Mouse (Mus musculus): ENCODE measurements around the gene Ankrd44.

Ankrd44 gene

DNA sequence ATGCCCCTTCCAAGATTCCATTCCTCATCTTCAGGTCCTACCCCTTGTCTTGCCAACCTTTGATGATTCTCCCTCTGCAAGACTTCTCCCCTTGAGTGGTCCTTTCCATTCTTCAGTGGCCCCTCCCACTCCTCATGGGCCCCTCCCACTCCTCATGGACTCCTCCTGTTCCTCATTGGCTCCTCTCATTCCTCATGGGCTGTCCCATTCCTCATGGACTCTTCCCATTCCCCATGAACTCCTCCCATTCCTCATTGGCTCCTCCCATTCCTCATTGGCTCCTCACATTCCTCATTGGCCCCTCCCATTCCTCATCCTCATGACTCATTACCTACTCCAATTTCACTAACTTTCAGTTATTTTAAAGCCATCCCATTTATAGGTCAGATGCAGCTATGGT is 166.3 kb downstream of the Ankrd44 start:
- DNase-seq (ENCODE audit: low spot score in 2 of 2) = no peak

DNA sequence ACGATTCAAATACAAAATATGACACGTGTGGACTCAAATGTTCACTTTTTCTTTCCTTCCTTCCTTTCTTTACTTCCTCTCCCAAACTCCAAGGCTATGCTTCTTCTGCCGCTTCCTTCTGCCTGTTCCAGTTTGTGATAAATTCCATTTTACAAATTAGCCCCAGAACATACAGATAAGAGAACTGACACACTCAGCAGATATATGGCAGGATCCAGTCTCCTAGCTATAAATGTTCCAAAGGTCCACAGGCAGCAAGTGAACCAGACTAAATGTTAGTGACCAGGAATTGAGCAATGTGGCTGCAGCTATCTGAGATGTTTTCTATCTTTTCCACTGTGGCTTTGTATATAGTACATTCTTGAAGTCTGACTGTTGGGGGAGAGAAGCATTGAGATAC is 168.9 kb downstream of the Ankrd44 start:
- DNase-seq (ENCODE audit: low spot score in 2 of 2) = no peak

- no peak for DNase-seq (ENCODE audit: low spot score in 2 of 2)
These were observed 170.4 kb downstream of the Ankrd44 start for GRCm38 (mm10) chr1:54755690-54756365.

DNA sequence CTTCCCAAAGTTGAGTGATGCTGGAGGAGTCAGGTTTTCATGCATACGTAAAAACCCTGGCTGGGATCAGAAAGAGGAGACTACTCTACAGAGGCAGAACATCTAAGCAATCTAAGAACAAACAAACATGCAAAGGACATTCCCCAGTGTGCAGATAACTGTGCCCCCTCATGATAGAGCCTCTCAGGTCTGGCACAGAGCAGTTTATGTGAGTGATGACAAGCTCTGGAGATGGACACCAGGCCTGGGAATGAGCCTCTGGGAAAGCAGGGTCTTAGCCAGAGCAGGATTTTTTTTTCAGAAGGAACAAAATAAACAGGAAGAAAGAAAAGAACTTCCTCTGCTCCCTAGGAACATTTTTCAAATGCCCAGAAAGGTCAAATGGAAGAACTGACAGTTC is 176.2 kb downstream of the Ankrd44 start:
- DNase-seq (ENCODE audit: low spot score in 2 of 2) = no peak

GRCm38 (mm10) chr1:54749516-54749915 is 176.7 kb downstream of the Ankrd44 start:
- DNase-seq (ENCODE audit: low spot score in 2 of 2) = no peak

- DNase-seq (ENCODE audit: low spot score in 2 of 2) = no peak
These were observed 178.3 kb downstream of the Ankrd44 start for GRCm38 (mm10) chr1:54747785-54748420.

- DNase-seq (ENCODE audit: low spot score in 2 of 2) = no peak
These were observed 180.5 kb downstream of the Ankrd44 start for GRCm38 (mm10) chr1:54745666-54746065.

DNA sequence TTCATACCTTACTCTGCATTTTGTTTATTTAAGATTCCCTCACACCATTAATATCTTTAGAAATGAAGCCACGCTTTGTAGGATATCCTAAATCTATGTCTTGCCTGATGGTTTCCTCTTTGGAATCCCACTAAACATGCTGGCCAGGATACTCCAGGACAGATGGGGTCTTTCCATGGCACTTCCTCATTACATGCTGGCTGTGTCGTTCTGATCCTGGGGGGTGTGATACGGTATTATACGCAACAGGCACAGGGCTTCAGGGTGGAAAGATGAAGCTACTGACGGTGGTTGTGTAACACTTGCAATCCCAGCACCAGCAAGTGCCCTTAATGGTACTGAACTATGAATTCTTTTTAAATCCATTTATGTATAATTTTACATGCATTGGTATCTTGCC is 182.0 kb downstream of the Ankrd44 start:
- no peak for DNase-seq (ENCODE audit: low spot score in 2 of 2)

- DNase-seq (ENCODE audit: low spot score in 2 of 2) = no peak
These were observed 183.1 kb downstream of the Ankrd44 start for GRCm38 (mm10) chr1:54743072-54743471.

GRCm38 (mm10) chr1:54740936-54741335 is 185.3 kb downstream of the Ankrd44 start:
- DNase-seq (ENCODE audit: low spot score in 2 of 2) = no peak

GRCm38 (mm10) chr1:54737472-54737871 is 188.7 kb downstream of the Ankrd44 start:
- no peak for DNase-seq (ENCODE audit: low spot score in 2 of 2)

- no peak for DNase-seq (ENCODE audit: low spot score in 2 of 2)
These were observed 191.1 kb downstream of the Ankrd44 start for GRCm38 (mm10) chr1:54734917-54735664.

- no peak for DNase-seq (ENCODE audit: low spot score in 2 of 2)
These were observed 196.9 kb downstream of the Ankrd44 start for GRCm38 (mm10) chr1:54729316-54729715.

- DNase-seq (ENCODE audit: low spot score in 2 of 2) = no peak
These were observed 199.6 kb downstream of the Ankrd44 start for GRCm38 (mm10) chr1:54726555-54726954.

GRCm38 (mm10) chr1:54716921-54717320 is 209.3 kb downstream of the Ankrd44 start:
- DNase-seq (ENCODE audit: low spot score in 2 of 2) = no peak

- no peak for DNase-seq (ENCODE audit: low spot score in 2 of 2)
These were observed 211.0 kb downstream of the Ankrd44 start for GRCm38 (mm10) chr1:54715061-54715760.

- DNase-seq (ENCODE audit: low spot score in 2 of 2) = no peak
These were observed 212.7 kb downstream of the Ankrd44 start for GRCm38 (mm10) chr1:54713231-54714173.

DNA sequence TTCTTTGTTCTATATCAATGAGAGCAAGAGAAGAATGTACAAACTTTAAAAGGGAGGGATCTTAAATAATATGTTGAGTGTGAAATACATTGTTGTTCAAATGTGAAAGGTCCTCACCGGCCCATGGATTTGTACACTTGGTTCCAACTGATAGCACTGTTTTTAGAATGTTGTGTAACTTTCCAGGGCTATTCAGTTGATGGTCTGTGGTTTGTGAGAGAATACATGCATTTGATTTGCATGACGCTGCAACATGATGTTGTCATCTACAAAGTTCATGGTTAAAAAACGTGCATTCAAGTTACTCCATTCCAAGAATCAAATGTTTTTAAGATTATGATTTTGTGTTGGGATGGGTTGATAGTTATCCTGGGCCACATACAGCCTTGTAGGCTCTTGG is 214.6 kb downstream of the Ankrd44 start:
- DNase-seq (ENCODE audit: low spot score in 2 of 2) = no peak

GRCm38 (mm10) chr1:54710550-54710949 is 215.6 kb downstream of the Ankrd44 start:
- no peak for DNase-seq (ENCODE audit: low spot score in 2 of 2)

- DNase-seq (ENCODE audit: low spot score in 2 of 2) = peak in 1 of 2 experiments; percentile 12
These were observed 218.2 kb downstream of the Ankrd44 start for GRCm38 (mm10) chr1:54707888-54708565.

Measured in cerebellum, postnatal 4 days (tissue).